20 mouse cellular contexts compared by ENCODE assay signal in genomic region chr5:148402641-148403040, GRCm38 (mm10). TPM values are rescaled to one million over a fixed set of nuclear protein-coding genes. Genes with fewer than 3 reads are reported as not detected.
DNase-seq lines count a peak whose midpoint lies in the region; ATAC-seq and TF ChIP-seq lines count a peak whose summit lies in the region.
"Had no signal": no experiment of that assay in that cellular context is flagged by ENCODE, and none has a peak within 500 bp of the region (broad histone marks: within the 10 kb centered on the region; RNA-seq: fewer than 3 reads in every experiment).

No protein-coding gene starts in this region.

- H3K4me1 ChIP-seq in kidney, postnatal 0 days (replicated peaks; ENCODE audit: insufficient read depth, low read length), result no peaks in the 10 kb centered on the region; the same call in 1 of the 2 replicates

- H3K9me3 ChIP-seq in kidney, postnatal 0 days (replicated peaks; ENCODE audit: low read length), result no peaks in the 10 kb centered on the region
- H3K9me3 ChIP-seq: embryonic facial prominence, embryonic 12.5 days; forebrain, embryonic 15.5 days; hindbrain, embryonic 15.5 days had no signal

- no peak overlapping the region for H3K4me3 ChIP-seq in kidney, postnatal 0 days (replicated peaks; ENCODE audit: low read depth, low read length)
- H3K4me3 ChIP-seq: embryonic facial prominence, embryonic 12.5 days; forebrain, embryonic 15.5 days; heart, embryonic 12.5 days; hindbrain, embryonic 15.5 days had no signal

- no peak overlapping the region for H3K4me2 ChIP-seq in kidney, postnatal 0 days (ENCODE audit: low read length)
- H3K4me2 ChIP-seq: embryonic facial prominence, embryonic 12.5 days; forebrain, embryonic 15.5 days; heart, embryonic 12.5 days; hindbrain, embryonic 15.5 days had no signal

- H3K27ac ChIP-seq in kidney, postnatal 0 days, result no peak overlapping the region
- H3K27ac ChIP-seq: embryonic facial prominence, embryonic 12.5 days; forebrain, embryonic 15.5 days; hindbrain, embryonic 15.5 days had no signal

- no peak for ATAC-seq in kidney, postnatal 0 days (replicated peaks; ENCODE audit: low FRiP score, low read depth)
- ATAC-seq: forebrain, embryonic 15.5 days; intestine, embryonic 16.5 days; Patski had no signal

- intact Hi-C loops in gastrocnemius, postnatal 36 days (cut with DNase I), result no loop called here

- H3K9ac ChIP-seq in kidney, postnatal 0 days (ENCODE audit: low read depth, low read length), result no peak overlapping the region
- H3K9ac ChIP-seq: embryonic facial prominence, embryonic 12.5 days; forebrain, embryonic 15.5 days; heart, embryonic 12.5 days; hindbrain, embryonic 15.5 days had no signal

- no peak for TF ChIP-seq CTCF in kidney, postnatal 0 days (IDR thresholded peaks at IDR 0.05; ENCODE audit: low read depth)

- DNase-seq in adrenal gland, adult 2 months, result peak; percentile 59
- no peak for DNase-seq in adrenal gland, postnatal 25 days
- DNase-seq in kidney, postnatal 0 days (ENCODE audit: low spot score), result peak; percentile 37
- no peak for DNase-seq in kidney, adult 11 months
- peak; percentile 26 for DNase-seq in ES-CJ7 (ENCODE audit: low read depth, low spot score)
- DNase-seq in brain, adult 2 months (ENCODE audit: low read depth, low spot score), result peak; percentile 65
- DNase-seq in lung, postnatal 10 days, result no peak
- no peak for DNase-seq in gastrocnemius, postnatal 36 days
- DNase-seq: cerebellum, adult 11 months; cerebellum, adult 8-10 months; cerebellum, postnatal 14 days; embryo, embryonic 11 days; gastrocnemius, postnatal 14 days; heart, postnatal 36 days had no signal

- H3K27me3 ChIP-seq in kidney, postnatal 0 days (ENCODE audit: insufficient read depth, low read length), result no peaks in the 10 kb centered on the region
- H3K27me3 ChIP-seq: forebrain, embryonic 15.5 days; Patski had no signal

- WGBS in kidney, postnatal 0 days, result 22% methylated on average over 4 of the region's 4 CpGs

- H3K36me3 ChIP-seq in kidney, postnatal 0 days (ENCODE audit: insufficient read depth, low read length), result no peaks in the 10 kb centered on the region
- H3K36me3 ChIP-seq: embryonic facial prominence, embryonic 12.5 days; forebrain, embryonic 15.5 days; heart, embryonic 12.5 days; hindbrain, embryonic 15.5 days had no signal

RNA-seq across cellular contexts. Expression of gene Slc7a1, which starts 2.9 kb away (rescaled TPM):
- 10 to 100 TPM; 72.9 to 82.5 TPM for total RNA-seq in adrenal gland, adult 2 months (2021)
- 19.1 and 30.8 TPM in 2 replicates for polyA plus RNA-seq in adrenal gland, adult 2 months (2012; rRNA removed)
- total RNA-seq in adrenal gland, postnatal 25 days (2021), result 86.8 and 106 TPM in 2 replicates
- 12.3 and 12.7 TPM in 2 replicates for polyA plus RNA-seq in kidney, postnatal 0 days (2015; fragmentation: Nextera tagmentation; extraction: Ambion mirVana)
- total RNA-seq in gastrocnemius, postnatal 36 days (2021), result 1 to 10 TPM; 1.9 to 2.8 TPM

Comparison
In these comparisons a context has a peak if more than half of its experiments do, and no peak if none do; other contexts are left out.
1. DNase-seq: peak in adrenal gland, adult 2 months (single experiment), kidney, postnatal 0 days (single experiment), ES-CJ7 (single experiment) and brain, adult 2 months (single experiment); none in adrenal gland, postnatal 25 days (single experiment), kidney, adult 11 months (single experiment), lung, postnatal 10 days (single experiment) and gastrocnemius, postnatal 36 days (0 of 2).
2. RNA of gene Slc7a1, which starts 2.9 kb away (total RNA-seq): 86.8 to 106 TPM in adrenal gland, postnatal 25 days and 72.9 to 82.5 TPM in adrenal gland, adult 2 months; 1.9 to 2.8 TPM in gastrocnemius, postnatal 36 days; every median in the first group is over 10 times any median in the second.